Mouse (Mus musculus) bone marrow macrophage, adult 2 months (primary cell): ENCODE results near the gene Dennd5b.

Experiments used
- CTCF ChIP-seq: IDR thresholded peaks from 2 replicates; pipeline ENCODE4 v1.5.1; 2012; ENCODE audit warnings: low read depth, mild to moderate bottlenecking, low read length, moderate library complexity
- POLR2A ChIP-seq: IDR thresholded peaks from 2 replicates; pipeline ENCODE4 v1.6.1; 2012; ENCODE audit warnings: mild to moderate bottlenecking, low read depth, low read length, borderline replicate concordance

- no peak for TF ChIP-seq CTCF
- no peak for TF ChIP-seq POLR2A
These were observed 126.4 kb downstream of the Dennd5b start for GRCm38 (mm10) chr6:148975096-148975495.
